Mouse (Mus musculus) adipocyte (in vitro differentiated cells): ENCODE results near the gene Mllt10.
A peak's percentile ranks its signal among the peaks of the same experiment; 100 is the strongest.
"Not testable (repeated sequence)": the region's sequence is repeated elsewhere in the genome, so short reads cannot be mapped to it uniquely, and the experiment has no call there.

Experiments
- DNase-seq: peaks from one replicate; pipeline ENCODE4 v3.0.0-alpha.2; 2016; ENCODE audit warnings: low spot score

Mllt10 gene

DNA sequence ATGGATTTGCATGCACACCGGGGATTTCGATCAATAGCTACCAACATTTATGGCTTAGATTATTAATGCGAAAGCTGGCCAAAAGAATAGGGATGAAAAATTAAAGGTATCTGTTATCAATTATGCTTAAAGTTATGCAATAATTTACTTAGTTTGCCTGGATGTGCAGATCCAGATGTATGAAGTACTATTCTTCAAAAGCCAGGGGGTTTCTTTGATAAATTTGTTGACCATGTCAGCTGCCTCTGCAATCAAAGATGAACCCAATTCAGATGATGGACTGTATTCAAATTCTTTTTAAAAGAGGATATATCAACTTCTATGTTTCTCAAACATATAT is 3.2 kb upstream of the Mllt10 start:
- DNase-seq = no peak

DNA sequence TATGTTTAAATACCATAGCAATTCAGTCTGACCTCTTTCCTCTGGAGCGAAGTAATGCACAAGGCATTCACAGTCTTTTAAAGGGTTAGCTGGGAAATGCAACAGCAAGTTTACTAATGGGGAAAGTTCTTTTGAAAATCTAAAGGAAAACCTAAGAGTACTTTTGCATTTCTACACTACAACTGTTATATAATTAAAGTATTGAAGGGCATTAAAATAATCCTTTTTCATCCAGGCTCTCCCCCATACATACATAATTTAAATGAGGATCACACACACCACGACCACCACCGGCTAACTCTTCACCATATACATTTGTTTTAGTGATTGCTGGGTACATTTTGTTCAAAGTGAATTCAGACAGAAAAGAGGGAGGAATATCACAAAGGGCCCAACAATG is 2.5 kb upstream of the Mllt10 start:
- DNase-seq = no peak

DNA sequence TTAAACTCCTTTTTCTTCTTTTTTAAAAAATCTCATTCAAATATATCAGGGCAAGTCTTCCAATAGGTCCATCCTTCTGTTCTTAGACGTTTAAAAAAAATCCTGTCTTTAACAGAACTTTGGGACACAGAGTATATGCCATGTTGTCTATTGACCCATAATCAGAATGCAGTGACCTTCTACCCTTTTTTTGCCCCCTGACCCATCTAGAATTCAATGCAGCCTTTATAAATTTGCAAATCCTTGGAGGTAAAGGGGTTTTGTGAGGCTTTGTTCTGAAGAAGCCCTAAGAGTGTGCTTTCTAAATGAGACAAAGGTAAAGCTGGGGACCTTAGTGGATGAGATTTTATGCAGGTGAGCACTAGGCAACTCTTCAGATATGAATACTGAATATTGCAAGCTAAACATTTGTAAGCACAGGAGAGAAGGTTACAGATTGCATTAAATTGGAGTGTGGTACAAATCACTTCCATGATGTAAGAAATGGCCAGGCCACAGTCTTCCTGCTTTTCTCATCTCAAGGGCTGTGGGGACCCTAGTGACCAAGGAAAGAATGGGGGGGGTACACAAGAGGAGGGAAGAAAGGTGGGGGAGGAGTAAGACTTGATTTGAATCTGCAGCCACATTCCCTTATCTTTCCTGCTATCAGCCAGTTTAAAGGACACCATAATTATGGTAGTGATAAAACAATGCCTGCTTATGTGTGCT is 1.6 kb upstream of the Mllt10 start:
- DNase-seq = no peak

DNA sequence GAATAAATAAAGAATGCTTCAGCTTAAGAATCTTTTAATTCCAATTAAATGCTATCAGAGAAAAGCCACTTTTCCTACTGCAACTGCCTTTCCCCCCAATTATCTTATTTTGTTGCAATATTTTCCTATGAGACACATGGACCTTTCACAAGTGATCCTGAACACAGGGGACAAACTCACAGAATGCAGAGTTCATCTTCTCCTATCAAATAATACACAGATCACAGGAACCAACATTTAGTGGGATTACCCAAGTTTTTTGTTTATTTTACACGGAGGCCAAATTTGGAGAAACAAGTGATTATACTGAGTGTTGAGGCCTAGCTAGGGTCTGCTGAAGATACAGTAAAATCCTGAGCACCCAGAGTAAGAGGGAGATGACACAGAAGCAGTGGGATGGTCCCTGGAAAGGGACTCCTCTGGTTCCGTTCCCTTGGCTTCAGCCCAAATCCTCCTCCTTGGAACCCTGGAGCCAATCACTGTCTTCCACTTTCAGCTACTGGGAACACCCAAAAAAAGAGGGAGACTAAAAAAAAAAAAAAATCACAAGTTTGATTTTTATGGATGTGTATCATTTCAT is 996 bp upstream of the Mllt10 start:
- no peak for DNase-seq

DNA sequence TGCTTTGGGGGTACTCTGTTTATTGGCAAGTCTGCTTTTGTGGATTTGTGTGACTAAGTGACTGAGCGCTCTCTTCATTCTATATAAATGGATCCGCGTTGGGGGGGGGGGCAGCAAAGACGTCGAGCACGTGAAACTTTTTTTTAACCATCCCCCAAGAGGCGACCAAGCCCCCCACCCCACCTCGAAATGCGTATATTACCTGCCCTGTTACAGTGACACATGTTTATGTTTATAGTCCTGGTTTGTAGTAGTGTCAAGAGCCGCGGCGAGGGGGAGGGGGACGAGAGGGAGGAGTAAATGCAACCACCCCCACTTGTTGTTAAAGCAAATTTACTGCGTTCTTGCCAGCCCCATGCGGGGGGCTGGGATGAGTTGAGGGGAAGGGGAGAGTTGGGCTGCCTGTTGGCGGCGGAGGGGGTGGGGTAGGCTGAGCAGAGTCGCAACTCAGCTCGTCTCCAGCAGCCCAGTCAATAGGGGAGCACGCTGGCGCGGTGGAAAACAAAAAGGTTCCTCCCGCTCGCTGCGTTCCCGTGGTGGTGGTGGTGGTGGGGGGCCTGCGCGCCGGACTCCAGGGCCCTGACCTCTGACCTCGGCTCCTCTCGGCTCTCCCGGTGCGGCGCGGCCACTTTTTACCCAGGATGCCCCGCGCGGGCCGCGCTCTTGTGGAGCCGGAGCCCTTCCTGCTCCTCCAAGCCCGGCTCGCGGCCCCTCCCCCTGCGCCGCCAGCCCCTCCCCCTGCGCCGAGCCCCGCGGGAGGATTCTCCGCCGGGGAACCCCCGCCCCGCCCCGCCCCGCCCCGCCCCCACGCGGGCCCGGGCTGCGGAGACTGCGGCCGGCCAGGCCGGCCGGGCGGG is 1.1 kb downstream of the Mllt10 start:
- peak; percentile 88 for DNase-seq

DNA sequence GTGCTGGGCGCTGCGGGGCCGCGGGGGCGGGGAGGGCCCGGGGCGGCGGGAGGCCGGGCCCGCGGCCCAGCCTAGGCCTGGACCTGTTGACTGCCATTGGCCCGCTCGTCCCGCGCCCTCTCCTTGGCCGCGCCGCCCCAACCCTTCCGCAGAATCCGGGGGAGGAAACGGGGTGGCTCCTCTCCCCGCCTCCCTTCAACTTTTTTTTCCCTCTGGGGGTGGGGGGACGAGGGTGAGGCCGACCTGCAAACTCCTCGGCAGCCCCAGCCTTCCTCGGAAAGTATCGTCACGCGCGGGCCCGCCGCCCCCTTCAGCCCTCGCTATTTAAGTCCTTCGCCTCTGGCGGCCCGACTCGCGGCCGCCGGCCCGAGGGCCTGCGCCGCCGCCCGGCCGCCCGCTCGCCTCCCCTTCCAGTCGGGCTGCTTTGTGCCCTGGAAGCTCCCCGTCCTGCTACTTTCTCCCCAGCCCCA is 1.8 kb downstream of the Mllt10 start:
- peak; percentile 95 for DNase-seq

DNA sequence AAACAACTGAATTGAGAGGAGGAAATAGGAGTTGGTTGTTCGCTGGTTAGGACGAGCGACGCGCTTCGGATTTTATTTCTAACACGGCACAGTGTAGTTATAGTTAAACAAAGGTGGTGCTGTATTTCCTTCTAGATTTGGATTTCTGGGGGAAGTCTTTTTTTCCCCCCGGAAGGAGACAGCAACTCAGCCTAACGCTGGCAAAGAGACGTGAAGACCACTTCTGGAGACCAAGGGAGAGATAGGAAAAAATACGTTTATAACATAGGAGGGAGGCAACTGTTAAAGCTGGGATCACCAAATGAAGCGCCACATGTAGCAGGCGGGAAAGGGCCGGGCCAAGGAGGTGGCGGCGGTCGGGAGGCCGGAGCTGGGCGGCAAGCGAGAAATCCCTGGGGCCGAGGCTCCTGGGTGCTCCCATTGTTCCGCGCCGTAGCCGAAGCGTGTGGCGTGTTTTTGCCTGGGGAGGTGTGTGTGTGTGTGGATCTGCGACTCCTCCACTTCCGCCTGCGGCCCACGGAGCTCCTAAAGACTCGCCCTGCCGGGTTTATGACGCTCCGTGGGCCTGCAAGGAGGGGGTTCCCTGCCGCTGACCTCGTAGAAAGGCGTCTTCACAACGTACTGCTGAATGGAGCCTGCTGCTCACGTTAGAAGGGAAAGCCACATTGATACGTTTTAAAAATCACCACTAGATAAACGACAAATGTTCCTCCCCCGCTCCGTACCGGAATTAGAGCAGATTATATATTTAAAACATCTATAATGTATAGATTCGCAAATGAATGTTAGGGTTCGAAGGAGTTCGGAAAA is 2.5 kb downstream of the Mllt10 start:
- DNase-seq = peak; percentile 61

DNA sequence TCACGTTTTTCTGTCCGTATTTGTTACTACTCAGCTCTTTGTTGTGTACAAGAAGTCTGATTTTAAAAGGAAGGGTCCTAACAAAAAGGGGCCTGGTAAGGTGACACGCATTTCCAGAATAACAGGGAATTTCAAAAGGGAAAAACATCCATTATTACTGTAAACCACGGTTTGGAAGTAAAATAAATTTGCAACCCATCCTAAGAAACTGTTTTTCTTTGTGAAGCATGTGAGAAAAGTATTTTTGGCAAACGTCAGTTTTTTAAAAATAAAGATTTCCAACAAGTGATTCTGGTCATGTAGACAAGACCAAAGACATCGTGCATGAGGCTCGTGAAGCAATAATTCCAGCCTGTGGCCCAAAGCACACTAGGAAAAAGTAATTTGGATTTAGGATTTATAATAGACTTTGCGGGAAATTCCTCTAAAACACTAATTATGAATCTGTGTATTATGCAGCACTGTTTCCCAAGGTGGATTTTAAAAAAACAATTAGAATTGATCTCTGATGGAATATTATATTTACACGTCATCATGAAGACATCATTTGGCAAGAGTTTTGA is 3.2 kb downstream of the Mllt10 start:
- no peak for DNase-seq

DNA sequence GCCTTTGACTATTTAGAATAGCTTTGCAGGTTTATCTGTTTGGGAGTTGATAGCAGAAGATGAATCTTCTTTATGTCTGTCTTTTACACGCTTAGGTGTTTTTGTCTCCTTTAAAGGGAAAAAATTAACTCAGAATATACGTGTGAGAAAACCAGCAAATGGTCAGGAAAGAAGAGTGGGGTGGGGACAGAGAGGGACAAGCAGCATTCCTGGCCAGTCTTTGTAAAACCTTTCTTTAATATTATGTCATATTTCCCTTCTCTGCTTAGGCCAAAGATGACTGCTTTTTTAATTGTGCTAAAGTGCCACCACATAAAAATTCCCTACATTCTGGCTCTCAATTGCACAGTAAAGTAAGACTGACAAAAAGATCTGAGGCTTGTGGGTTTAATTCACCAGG is 4.0 kb downstream of the Mllt10 start:
- no peak for DNase-seq

DNA sequence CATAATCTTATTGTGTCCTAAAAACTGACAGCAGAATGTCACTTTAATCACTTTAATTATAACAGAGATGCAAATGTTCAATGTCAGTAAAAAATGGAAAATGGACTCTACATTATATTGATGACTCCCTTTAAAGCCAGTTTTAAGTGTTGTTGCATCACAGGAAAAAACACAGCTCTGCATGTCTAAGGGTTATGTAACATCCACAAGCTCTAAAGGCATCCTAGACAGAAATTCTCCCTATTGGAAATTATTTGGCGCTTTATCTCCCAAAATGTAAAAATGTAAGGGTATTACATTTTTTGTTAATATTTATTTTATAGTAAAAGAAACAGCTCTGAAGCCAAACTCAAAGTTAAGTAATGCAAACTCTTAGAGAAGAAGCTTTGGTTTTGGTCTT is 4.9 kb downstream of the Mllt10 start:
- no peak for DNase-seq

DNA sequence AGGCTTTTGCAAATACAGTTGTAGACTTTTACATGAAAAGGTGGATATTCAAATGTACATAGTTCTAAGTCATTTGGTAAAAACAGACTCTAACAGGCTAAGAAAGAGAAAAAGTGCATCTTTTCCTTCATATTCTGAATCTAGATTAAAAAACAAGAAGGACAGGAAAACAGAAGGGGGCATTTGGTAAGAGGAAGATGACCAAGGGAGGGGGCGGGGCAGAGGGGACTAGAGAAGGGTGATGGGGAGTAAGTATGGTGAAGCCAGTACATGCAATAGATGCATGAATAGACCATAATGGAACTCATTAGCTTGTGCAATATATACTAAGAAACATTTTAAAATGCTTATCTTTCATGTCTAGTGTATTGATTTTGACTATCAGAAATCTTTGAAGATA is 5.4 kb downstream of the Mllt10 start:
- DNase-seq = no peak

DNA sequence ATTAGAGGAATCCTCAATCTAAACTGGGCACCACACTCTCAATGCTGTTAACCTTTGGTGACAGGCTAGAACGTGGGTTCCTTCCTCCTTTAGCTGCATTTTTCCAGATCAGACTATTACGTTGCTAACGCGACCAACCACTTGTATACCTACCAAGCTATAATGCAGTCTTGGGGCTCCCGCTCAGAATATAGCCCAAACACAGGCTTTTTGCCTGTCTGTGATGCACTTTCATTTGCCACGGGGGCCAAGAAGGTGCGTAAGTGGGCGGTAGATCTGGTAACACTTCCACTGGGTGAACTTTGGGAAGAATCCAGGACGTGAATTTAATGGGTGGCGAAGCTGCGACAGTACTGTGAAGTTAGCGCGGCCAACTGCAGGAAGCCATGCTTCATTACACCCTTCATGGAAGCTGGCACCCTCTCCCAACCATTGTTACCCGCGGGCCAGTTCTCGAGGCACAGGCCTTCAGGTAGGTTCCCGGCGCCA is 8.8 kb downstream of the Mllt10 start:
- DNase-seq = peak; percentile 76

DNA sequence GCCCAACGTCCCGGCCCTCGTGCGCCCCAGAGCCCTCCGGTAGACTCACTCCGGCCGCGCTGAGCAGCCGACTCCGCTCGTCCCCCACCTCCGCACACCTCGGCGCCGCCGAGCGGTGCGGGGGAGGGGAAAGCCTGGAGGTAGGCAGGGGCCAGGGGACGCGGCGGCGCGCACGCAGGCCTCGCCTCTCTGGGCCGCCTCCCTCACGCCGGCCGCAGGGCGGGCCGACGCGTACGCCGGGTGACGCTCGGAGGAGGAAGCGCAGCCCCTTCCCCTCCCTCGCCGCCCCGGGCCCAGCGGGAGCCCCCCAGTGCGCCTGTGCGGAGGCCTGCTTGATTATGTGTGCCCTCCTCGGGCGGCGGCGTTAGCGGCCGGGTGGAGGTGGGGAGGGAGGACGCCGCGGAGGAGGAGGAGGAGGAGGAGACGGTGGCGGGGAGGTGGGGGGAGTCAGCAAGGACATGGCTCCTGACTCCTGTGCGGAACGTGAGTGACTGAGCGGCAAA is 9.4 kb downstream of the Mllt10 start:
- peak; percentile 83 for DNase-seq

DNA sequence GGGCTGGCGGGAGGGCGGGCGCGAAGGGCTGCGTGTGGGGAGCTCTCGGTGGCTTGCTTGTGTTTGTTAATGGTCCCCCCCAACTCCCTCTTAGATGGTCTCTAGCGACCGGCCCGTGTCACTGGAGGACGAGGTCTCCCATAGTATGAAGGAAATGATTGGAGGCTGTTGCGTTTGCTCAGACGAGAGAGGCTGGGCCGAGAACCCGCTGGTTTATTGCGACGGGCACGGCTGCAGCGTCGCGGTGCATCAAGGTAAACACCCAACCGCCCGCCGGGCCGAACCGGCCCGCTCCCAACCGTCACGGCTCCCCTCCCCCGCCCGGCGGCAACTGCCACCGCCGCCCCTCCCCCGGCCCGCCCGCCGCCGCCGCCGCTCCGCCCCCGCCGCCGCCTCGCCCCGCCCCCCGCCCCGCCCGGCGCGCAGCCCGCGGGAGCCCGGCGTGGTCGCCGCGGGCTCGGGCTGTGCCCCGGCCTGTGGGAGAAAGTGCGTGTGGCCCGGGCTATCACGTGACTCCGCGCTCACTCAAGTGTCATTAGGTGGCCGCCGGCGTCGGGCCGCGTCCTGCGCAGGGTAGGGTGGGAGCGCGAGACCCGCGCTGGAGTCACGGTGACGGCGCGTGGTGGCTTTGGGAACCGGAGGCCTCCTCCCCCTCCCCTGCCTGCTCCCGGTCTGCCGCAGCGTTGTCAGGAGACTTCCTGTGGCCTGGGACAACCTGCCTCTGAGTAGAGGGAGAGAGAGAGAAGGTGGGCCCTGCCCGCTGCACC is 10.1 kb downstream of the Mllt10 start:
- DNase-seq = peak; percentile 74

DNA sequence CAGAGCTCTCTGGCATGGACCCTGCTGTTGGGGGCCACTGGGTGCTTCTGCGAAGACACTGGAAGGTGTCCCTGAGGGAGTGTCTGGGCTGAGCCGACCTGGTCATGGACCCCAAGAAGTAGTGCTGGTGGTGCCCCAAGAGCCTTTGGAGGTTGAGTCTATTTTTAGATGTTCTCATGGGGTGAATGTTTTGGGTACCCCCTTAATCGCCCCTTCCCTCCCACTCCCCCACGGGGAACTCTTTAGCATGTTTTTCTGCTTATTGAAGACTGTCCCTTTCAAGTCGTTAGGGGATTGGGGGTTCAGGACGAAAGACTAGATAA is 10.6 kb downstream of the Mllt10 start:
- no peak for DNase-seq

DNA sequence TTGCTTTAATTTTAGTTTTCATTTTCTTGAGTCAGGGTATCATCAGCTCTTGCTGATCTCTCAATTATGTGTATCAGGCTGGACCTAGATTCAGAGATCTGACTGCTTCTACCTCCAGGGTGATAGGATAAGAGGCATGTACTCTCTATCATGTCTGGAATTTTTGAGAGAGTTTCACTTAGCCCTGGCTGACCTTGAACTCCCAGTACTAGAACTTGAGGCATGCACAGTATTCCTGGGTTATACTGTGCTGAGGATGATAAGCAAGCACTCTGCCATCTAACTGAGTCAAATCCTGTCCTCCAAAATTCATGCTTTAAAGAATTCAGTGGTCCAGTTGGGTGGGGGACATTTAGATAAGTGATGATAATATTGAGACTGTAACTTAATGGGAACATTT is 11.4 kb downstream of the Mllt10 start:
- DNase-seq = no peak

DNA sequence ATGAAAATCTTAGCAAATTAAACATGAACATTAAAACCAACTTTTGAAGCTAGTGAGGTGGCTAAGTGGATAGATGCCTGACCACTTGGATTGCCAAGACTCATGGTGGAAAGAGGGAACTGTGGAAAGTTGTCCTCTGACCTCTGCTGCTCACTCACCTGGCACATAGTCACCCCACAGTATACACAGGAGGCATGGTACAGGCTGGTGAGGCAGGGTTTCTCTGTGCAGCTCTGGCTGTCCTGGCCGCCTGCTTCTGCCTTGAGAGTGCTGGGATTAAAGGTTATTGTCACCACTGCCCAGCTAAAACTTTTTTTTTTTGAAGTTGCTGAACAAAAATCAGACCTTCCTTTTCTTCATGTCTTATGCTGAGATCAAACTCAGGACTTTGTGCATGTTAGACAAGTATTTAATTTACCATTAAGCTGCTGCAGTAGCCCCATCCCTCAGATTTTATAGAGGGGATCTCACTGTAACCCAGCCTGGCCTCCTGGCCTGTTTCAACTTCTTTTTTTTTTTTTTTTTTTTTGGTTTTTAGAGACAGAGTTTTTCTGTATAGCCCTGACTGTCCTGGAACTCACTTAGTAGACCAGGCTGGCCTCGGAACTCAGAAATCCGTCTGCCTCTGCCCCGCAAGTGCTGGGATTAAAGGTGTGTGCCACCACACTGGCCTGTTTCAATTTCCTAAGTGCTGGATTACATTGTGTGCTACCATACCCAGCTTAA is 13.2 kb downstream of the Mllt10 start:
- no peak for DNase-seq

DNA sequence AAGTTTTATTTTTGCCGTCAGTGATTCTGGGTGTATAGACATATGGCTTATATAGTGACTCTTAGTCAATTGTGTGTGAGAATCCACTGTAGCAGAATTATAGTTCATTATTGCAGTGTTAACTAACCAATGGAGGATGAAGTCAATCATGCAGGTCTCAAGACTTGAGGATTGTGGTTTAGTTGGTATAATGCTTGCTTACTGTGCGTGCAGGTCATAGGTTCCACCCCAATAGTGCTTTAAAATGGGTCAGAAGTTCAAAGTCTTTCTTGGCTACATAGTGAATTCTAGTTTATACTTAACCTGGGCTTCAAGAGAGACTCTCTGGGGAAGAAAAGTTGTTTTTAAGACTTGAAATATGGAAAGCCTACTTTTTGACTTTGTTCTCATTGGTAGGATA is 16.9 kb downstream of the Mllt10 start:
- DNase-seq = no peak

DNA sequence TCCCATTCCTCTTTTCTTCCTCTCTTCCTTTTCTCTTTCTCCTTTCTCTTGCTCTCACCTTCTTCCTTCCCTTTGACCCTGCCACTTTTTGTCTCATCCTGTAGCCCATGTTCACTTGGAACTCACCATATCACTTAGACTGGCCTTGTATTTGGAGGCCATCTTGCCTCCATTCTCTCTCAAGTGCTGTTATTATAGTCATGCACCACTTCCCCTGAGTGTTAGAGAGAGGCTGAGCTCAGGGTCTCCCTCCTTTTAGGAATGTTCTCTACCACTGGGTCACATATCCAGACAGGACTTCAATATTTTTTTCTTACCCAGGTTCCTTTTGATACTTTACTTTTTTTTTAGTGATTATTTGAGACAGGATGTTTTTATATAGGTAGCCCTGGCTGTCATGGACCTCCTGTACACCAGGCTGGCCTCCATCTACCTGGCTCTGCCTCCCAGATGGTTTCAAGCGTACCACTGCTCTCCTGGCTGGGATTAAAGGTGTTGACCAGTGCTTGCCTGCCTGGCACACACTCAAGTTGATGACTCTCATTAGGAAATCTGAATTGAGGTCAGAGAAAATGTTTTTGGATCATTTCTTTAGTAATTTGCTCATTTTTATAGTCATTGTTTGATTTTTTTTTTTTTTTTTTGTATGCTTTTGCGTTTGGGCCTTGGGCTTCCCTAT is 25.3 kb downstream of the Mllt10 start:
- DNase-seq = no peak

DNA sequence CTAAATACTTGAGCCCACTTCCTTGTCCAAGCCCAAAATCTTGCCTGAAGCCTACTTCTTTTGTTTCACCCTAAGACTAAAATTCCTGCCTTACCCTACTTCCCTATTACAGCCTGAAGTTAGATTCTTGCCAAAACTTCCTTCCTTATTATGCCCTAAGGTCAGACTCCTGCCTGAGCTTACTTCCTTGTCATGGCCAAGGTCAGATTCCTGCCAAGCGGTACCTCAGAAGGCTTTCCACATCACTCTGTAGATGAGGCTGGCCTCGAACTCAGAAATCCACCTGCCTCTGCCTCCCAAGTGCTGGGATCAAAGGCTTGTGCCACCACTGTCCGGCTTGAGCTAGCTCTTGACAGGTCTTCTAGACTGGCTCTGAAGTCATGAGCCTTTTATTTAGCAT is 32.7 kb downstream of the Mllt10 start:
- not testable (repeated sequence) for DNase-seq
